Mouse (Mus musculus) right cerebral cortex, postnatal 4 days (tissue): ENCODE results near the gene Ankzf1.

ENCODE experiments used
- DNase-seq: peaks from one replicate; pipeline ENCODE4 v3.0.0-alpha.2; 2022

Gene Ankzf1

GRCm38 (mm10) chr1:75191622-75192402 lies at the start of gene Ankzf1, which contains the start of gene Atg9a:
Ankzf1 (plus strand) TSS chr1:75192151.
Atg9a (minus strand) TSS chr1:75192196.
- DNase-seq = peak; percentile 83

GRCm38 (mm10) chr1:75142301-75143261 lies 49.4 kb upstream of the Ankzf1 start, which contains the start of the genes Cnppd1 and Retreg2:
Cnppd1 (minus strand) TSS chr1:75142711.
Retreg2 (plus strand) TSS chr1:75142778.
- DNase-seq = peak; percentile 96

GRCm38 (mm10) chr1:75145589-75145988 lies 46.4 kb upstream of the Ankzf1 start:
- no peak for DNase-seq

DNA sequence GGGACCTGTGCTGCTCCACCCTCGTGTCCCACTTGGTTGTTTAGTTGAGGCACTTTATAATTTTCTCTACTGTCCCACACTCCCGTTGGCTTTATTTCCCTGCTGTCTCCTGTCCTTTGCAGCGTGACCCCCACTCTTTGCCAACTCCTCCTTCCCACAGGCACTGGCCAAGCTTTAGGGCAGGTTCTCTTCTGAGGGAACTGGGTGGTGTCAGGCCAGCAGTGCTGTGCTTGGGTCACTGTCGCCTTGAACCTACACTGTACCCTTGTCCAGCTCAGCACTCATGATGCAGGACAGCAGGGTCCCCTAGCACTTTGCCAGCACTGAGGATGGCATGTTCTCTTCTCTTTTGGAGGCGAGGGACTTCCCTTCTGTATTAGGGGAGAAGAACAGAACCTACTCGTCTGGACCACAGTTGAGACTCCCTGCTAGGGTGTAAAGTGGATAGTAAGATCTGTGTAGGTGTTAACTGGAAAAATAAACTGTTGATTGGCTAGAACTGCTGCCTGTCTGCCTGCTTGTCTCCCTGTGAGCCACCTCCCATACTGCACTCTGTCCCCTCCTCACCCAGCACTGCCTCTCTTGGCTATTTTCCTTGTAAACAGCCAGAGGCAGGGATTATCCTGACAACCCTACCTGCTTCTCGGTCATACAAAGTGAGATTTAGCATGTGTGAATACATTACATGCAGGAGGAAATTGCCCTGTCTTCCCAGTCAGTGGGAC lies 44.4 kb upstream of the Ankzf1 start:
- DNase-seq = no peak

DNA sequence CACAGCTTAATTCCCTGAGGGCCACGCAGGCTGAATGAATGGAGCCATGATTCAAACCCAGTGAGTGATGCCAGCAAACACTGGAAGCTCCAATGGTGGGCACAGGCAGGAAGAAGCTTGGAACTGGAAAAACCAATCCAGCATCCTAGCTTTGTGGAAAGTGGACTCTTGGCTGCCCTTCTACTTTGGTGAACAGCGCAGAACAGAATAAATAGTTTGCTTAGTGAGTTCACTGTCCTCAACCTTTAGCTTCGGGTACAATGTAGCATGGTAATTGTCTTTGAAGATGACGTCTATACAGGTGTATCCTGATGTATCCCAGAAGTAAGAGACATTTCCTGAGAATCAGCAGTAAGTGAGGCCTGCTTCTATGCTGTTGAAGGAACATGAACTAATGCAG lies 43.2 kb upstream of the Ankzf1 start:
- no peak for DNase-seq

DNA sequence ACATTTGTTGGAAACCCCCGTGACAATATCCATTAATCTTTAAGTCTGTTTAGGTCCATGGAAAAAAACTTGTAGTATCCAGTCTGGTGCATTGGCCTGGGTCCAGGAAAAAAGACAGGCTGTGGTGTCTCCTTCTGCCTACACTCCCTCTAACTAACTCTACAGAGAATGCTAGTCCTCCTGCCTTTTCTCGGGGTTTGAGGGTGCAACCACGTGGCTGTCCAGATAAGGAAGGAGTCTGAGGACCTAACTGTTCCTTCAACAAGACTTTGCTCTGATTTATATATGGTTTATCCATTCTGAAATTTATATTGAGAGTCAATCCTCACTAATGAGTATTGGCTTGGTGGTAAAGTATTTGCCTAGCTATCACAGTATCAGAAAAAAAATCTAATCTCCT lies 36.1 kb upstream of the Ankzf1 start:
- no peak for DNase-seq

DNA sequence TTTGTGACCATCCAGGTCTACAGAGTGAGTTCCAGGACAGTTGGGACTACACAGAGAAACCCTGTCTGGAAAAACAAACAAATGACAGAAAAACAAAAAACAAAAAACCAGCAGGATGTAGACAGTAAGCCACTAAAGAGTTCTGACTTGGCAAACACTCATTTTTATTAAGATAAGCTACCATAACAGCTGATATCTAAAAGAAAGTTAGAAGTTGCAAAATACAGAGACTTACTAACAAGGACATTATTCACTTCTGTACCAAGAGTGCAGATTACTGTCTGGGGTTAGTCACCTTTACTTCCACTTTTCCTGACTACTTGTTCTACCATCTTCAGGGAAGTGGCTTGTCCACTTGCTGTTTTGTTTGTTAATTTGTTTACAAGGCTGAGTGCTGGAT lies 33.0 kb upstream of the Ankzf1 start:
- no peak for DNase-seq

DNA sequence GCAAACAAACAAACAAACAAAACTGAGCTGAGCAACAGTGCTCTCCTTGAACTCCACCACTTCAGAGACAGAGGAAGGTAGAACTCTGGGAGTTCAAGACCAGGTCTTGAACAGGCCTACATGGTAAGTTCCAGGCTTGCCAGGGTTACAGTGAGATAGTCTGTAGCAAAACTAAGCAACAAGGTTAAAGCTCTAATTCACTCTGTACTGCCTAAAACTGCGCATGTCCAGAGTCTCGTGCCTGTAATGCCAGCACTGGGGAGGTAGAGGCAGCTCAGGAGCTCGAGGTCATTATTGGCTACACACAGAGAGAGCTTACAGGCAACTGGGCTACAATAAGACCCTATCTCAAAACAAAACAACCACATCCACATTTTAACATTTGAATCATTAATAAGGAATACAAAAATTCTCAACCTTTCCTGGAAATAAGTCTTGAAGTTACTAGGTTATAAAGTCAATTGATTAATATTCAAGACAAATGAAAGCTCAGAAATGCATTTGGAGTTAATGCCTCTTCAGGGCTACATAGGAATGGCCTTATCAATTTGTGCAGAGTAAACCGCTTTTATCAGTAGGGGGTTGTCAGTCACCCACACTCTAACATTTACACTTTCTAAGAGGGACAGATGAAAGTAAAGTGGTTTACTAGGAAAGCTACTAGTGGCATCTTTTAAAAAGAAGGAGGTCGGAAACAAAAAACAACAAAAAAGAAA lies 32.3 kb upstream of the Ankzf1 start:
- no peak for DNase-seq

GRCm38 (mm10) chr1:75160256-75160617 lies 31.7 kb upstream of the Ankzf1 start:
- DNase-seq = no peak

DNA sequence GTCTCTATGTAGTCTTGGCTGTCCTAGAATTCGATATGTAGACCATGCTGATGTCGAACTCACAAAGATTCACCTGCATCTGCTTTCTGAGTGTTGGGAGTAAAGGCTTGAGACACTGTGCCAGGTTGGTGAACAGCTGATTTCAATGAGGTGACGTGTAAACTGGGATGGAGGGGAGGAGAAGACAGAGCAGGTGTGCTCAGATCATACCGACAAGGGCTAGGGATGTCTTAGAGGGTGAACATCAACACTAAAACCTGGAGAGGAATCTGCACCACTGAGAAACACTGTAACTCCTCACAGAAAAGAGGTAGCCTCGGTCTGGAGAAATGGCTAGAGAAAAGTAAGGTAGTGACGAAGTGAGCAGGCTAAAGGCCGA lies 23.9 kb upstream of the Ankzf1 start:
- DNase-seq = no peak

DNA sequence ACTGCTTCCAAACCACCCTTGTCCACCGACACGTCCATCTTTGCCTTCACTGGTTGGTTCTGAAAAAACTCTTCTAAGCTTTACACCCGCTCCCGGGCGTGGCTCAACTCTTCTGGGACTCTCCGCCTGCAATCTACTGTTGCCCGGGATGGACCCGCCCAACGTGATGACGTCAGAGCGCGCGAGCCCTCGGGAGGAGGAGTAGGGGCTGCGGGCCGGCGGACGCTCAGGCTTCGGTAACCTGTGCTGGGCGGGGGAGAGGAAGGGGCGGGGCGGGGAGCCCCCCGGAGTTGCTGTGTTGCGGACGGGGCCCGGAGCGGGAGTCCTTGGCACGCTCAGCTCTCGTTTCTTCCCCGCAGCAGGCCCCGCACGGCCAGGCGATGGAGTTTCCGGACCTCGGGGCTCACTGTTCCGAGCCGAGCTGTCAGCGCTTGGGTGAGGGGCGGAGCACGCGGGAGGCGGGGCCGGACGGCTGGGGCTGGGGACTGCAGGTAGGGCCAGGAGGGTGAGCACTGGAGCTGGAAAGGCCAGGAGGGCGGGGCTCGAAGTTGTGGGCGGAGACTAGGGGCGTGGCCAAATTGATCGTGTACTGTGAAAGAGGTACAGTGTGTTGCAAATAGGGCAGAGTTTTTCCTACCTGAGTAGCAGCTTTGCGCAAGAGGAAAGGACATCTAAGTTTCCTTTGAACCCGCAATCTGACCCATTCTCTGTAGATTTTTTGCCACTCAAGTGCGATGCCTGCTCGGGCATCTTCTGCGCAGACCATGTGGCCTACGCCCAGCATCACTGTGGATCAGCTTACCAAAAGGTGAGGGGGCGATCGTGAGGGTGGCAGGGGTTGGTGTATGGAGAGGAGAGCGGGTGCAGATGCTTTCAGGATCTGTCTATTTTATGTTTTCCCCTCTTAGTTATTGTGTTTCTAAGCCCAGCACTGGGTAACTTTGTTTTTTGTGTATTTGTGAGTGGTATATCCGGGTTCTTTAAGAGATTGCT lies 23.2 kb upstream of the Ankzf1 start, which contains the start of gene Zfand2b:
Gene Zfand2b, plus strand, starts transcription at position 175 of the 993 bp plus-strand sequence.
- DNase-seq = peak; percentile 94

DNA sequence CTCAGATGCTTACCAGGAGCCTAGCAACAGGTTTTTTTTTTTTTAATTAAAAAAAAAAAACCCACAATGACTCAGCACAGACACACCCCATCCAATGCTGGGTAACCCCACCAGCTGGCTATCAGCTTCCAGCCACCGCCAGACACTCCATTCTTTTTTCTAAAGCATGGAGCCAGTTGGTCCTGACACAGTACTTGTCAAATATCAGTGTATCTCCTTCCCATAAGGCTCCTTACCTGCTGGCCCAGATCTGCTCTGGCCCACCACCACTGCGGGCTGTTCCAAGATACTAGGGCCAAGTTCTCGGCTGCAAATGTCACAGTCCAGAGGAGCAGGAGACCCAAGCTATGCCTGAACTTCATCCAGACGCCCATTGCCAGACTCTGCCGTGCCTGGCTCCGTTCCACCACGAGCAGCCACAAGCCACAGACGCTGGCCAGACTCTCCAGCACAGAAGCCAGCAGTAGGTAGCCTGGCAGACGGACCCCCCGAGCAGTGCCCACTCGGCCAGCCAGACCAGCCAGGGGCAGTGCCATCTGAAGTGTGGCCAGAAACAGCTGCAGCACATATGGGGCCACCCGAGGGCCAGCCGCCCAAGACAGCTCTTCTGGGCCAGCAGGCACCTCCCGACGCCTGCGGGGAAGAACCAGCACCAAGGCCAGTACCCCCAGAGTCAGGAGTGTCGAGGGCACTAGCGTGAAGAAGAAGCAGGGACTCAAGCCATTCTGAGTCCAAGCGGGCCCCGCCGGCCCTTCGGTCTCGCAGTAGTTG lies 12.4 kb upstream of the Ankzf1 start:
- DNase-seq = peak; percentile 60

- peak; percentile 91 for DNase-seq
Observed at GRCm38 (mm10) chr1:75180105-75180590, 11.8 kb upstream of the Ankzf1 start, which contains the start of gene Abcb6. Abcb6 (minus strand) TSS chr1:75180392.

DNA sequence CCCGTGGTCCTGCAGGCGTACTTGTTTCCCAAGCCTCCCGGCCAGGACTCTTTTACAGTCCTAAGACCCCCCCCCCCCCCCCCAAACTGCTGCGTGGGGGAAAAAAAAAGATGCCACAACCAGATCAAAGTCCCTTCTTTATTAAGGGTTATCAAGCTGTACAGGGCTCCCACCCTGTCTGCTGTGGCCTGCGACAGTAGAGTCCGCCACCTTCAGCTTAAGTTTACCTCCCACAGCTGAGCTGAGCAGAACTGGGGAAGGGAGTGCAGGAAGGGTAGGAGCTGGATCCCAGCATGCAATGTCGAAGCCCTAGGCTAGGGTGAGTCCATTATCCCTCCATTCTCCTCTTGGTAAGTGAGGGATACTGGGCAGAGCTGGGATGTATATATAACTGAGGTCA lies 11.2 kb upstream of the Ankzf1 start:
- no peak for DNase-seq

- DNase-seq = no peak
Observed at GRCm38 (mm10) chr1:75181377-75181870, 10.5 kb upstream of the Ankzf1 start.

GRCm38 (mm10) chr1:75182160-75182559 lies 9.8 kb upstream of the Ankzf1 start:
- DNase-seq = no peak

GRCm38 (mm10) chr1:75185495-75185894 lies 6.5 kb upstream of the Ankzf1 start:
- no peak for DNase-seq

- DNase-seq = no peak
Observed at GRCm38 (mm10) chr1:75187126-75187525, 4.8 kb upstream of the Ankzf1 start.

DNA sequence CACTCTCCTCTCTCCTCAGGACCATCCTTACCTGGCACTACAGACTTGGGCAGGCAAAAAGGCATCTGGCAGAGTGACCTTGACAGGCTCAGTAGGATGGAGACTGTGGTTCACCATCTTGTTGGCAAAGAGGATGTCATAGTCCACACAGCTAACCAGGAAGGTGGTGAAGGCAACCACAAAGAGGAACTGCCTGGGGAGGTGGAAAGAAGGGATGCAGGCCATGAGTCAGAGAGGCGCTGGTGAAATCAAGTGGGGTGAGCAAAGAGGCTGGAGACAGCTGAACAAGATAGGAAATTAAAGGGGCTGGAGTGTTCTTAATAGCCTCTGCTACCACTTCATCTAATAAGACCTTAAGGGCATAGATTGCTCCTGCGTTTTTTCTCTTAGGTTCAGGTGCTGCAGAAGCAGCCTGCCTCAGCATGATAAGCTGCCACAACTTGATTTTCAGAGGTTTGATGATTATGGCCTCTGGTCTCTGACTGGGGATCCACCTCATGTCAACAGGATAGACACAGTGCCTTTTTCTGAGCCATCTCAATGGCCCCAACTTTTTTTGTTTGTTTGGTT lies 4.0 kb upstream of the Ankzf1 start:
- DNase-seq = no peak
